Mouse (Mus musculus) T-helper 17 cell (primary cell): Measurements from ENCODE around the gene Ptprg.

Source experiments
- in situ Hi-C, 2 experiments: fragments of 300-600 bp; cut with MboI, MseI; formaldehyde crosslinking; loops; 1 replicate in 1 of 2; 2 replicates in 1 of 2; pipeline ENCODE4 v1.15.1; 2025; ENCODE audit warnings: high pct_unique_total_duplicates in 2 of 2

Gene Ptprg

DNA sequence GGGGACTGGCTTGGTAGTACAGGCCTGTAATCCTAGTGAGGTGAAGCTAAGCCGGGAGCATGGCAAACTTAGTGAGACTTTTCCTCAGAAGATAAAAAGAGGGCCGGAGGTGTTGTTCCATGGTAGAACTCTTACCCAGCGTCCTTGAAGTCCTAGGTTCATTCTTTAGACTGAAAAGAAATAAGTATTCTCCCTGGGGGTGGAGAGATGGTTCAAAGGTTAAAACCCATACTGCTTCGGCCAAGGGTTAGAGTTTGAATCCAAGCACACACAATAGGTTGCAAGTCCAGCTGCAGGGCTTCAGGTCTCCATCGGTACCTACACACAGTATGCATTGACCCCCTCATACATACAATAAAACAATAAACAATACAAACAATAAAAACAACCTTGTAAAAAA, 10.3 kb downstream of the Ptprg start:
- in situ Hi-C loops, result no loop called here

- in situ Hi-C loops, result no loop called here
Observed at GRCm38 (mm10) chr14:11564456-11564855, 11.1 kb downstream of the Ptprg start.

DNA sequence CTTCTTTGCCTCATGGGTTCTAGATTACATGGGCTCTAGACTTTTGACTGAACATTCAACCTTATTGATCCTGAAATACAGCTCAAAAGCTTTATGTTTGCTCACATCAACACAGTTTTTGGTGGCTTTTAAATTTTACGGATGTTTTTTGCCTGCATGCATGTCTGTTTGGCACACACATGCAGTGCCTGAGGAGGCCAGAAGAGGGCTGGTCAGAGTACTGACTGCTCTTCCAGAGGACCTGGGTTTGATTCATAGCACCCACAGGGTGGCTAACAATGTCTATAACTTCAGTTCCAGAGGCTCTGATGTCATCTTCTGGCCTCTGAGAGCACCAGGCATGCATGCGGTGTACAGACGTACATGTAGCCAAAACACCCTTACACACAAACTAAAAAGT, 12.0 kb downstream of the Ptprg start:
- in situ Hi-C loops, result no loop called here

GRCm38 (mm10) chr14:11569734-11570133, 16.4 kb downstream of the Ptprg start:
- in situ Hi-C loops, result no loop called here

DNA sequence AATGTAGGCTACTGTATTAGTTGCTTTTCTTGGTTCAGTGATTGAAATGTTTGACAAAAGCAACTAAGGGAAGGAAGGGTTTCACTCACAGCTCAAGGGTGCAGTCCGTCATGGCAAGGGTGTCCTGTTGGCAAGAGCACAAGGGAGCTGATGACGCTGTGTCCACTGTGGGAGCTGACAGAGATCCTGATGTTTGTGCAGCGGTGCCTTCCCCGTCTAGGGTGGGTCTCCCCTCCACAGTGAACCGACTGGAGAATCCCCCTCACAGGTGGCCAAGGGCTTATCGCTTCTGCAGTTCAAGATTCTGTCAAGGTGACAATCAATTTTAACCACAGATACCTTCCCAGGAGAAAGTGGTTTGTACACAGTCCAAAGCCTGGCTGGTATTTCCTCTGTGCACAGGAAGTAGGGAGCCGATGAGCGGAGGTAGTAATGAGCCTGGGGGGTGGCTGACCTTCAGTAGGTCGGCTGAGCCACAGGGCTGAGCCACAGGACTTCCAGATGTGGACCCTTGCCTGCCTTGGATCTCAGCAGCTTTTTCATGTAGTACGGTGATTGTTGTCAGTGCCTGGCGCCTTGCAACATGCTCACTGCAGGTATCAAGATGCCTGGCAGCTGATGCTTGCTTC, 18.5 kb downstream of the Ptprg start:
- in situ Hi-C loops, result no loop called here

GRCm38 (mm10) chr14:11572395-11572784, 19.1 kb downstream of the Ptprg start:
- in situ Hi-C loops, result no loop called here

GRCm38 (mm10) chr14:11573710-11574109, 20.4 kb downstream of the Ptprg start:
- in situ Hi-C loops, result no loop called here

- in situ Hi-C loops, result no loop called here
Observed at GRCm38 (mm10) chr14:11577276-11577909, 24.1 kb downstream of the Ptprg start.

DNA sequence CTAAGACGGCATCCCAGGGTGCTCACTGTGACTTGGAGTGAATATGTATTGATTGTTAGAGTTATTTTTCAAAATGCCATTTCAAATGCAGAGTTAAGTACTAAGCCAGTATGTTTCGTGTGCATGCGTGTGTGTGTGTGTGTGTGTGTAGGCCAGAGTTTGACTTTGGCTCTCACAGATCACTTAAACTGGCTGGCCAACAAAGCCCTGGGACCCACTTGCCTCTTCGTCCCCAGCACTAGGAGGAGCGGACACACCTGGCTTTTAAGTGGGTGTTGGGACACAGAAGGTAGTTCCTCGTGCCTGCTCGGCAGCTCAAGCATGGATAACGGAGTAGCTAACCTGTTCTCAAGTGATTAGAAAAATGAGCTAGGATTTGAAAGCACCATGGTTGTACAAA, 24.6 kb downstream of the Ptprg start:
- in situ Hi-C loops, result no loop called here

- in situ Hi-C loops, result no loop called here
Observed at GRCm38 (mm10) chr14:11578492-11578967, 25.2 kb downstream of the Ptprg start.

- in situ Hi-C loops, result no loop called here
Observed at GRCm38 (mm10) chr14:11579950-11580349, 26.6 kb downstream of the Ptprg start.

DNA sequence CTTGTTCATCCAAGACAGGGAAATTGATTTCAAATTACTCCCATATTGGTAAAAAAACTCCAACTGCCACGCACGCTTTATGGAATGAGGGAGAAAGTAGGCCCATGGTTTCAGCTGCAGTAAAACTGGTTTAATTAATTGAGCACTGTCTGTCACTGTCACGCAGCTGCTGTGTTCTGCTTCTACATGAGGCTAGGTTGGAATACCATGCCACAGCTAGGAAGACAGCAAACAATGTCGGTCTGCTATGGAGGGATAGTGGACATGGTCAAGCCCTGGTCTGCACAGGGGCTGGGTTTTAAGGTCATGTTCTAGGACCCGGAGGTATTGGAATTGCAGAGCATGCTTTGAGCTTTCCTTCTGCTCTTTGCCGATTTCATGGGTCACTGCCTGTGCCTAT, 30.9 kb downstream of the Ptprg start:
- in situ Hi-C loops, result no loop called here

DNA sequence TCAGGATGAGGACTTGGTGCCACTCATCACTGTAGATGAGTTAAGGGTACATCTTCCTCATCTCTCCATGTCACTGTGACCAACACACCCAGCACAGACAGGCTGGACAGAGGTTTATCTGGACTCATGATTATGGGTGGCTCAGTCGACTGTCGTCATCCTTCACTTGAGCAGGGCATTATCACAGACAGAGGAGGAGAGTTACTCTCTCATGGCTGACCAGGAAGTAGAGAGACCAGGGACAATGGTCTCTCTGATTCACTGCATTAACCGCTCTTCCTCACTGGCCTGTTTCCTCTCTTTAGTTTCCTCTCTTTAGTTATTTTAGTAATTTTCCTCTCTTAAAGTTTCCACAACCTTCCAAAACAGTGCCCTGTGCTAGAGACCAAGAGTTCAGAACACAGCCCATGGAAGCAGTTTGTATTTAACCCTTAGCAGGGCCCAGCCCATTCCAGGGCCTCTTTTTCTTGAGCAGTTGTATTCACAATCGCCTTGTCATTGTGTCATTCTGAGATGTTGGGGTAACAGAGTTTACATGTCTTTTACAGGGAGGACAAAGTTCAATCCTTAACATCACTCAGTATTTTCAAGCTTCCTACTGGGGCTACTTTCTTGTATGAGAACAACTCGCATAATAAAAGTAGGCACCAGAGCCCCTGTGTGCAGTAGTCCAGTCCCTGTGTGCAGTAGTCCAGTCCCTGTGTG, 31.7 kb downstream of the Ptprg start:
- in situ Hi-C loops, result no loop called here

DNA sequence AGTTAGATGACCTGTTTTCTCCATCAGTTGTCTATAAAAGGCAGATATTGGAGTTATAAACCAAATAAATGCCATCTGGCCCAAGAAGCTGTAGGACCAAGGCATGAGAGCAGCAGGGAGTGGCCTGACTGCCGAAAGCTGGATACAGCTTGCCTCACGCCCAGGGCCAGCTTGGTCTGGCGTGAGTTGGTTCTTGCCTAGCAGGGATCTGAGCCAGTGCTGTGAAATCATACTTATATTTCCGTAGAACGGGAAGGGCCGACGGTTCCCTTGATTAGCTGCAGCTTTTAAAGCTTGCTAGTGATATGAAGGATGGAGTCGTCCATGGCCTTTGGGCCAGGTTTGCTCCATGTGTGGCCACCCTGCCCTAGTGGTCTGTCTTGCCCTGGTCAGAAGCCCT, 37.1 kb downstream of the Ptprg start:
- in situ Hi-C loops, result no loop called here

DNA sequence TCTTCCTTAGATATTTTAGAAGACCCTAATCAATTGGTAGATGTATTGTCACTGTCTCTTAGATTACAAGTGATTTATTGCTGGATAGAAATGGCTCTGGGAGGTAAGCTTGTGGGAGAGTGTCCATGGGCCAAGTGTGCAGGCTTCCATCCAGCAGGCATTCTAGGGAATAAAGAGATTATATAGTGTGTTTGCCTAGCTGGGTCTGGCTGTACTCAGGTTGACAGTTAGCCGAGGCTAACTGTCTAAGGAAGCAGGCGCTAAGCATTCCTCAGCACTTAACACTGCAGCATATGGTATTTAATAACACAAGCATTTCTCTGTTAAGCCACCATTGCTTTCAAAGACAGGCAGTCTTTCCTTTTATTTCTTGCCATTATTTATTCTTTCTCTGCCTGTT, 39.3 kb downstream of the Ptprg start:
- in situ Hi-C loops, result no loop called here

GRCm38 (mm10) chr14:11594336-11594735, 41.0 kb downstream of the Ptprg start:
- in situ Hi-C loops, result no loop called here

DNA sequence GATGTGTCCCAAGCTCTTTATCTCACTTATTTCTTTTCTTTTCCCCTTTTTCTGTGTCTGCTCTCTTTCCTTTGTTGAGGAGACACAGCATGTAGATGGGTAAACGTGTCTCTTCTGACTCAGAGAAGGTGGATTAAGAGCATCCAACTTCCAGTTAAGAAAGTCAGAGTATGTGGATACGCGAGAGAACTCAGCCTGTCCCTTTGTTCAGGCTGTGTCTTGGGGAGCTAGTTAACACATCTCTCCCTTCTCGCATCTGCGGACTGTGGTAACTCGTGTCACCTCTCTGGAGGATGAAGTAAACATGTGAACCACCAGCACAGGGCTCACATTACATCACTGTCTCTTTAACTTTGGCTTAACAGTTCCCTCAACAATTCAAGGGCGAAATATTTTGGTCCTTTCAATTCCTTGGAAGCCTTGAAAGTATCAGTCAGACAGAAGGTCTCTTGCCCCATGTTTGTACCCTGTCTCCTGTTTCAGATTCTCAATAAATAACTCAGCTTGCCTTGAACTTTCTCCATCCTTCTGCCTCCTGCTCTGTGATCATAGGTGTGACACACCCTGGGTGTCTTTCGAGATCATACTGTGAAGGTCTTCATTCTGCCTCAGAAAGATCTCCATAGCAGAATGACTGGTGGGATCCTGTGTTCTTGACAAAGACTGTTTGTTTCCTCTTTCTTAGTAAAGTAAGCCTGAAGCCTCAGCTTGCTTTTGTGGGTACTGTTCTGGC, 51.0 kb downstream of the Ptprg start:
- in situ Hi-C loops, result no loop called here

GRCm38 (mm10) chr14:11608366-11608765, 55.0 kb downstream of the Ptprg start:
- in situ Hi-C loops, result no loop called here

GRCm38 (mm10) chr14:11609857-11610582, 56.7 kb downstream of the Ptprg start:
- in situ Hi-C loops, result no loop called here

DNA sequence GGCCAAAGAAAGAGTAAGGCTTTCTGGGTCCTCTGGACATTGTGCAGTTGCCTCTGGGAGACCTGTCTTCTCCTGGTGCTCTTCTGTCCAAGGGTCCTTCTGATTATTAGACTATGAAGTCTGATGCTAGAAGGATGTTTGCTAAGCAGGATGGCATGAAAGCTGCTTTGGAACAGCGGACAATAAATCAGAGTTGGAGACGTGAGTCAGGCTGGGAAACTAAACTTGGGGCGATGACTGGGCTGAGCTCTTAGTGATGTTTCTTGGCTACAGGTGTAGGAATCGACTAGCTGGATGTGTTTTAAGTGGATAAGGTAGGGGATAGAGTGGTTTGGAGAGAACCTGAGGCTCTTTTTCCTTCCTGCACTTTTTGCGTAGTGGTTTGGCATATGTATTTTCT, 59.1 kb downstream of the Ptprg start:
- in situ Hi-C loops, result no loop called here

- in situ Hi-C loops, result no loop called here
Observed at GRCm38 (mm10) chr14:11613146-11613545, 59.8 kb downstream of the Ptprg start.

GRCm38 (mm10) chr14:11615697-11616096, 62.4 kb downstream of the Ptprg start:
- in situ Hi-C loops, result no loop called here
